Mouse (Mus musculus) lung, embryonic 14.5 days (tissue): ENCODE data around the gene Mrpl14. TPM values are rescaled to one million over a fixed set of nuclear protein-coding genes. Genes with fewer than 3 reads are reported as not detected.
A peak's percentile ranks its signal among the peaks of the same experiment; 100 is the strongest.

Experiments
- ATAC-seq: fragments of 200-750 bp; cut with Nextera tagmentation; 2 replicates; pipeline ENCODE4 v1.8.0; 2017; ENCODE audit warnings: mild to moderate bottlenecking, moderate TSS enrichment, moderate library complexity; ENCODE audit not compliant: insufficient read depth
- DNase-seq: peaks from one replicate; pipeline ENCODE4 v3.0.0-alpha.2; 2015
- H3K27ac ChIP-seq: fragments of 300-500 bp; sonication (generic); 2 replicates; pipeline ENCODE4 v1.5.1; 2014; ENCODE audit warnings: low read depth, mild to moderate bottlenecking, moderate library complexity
- H3K27me3 ChIP-seq: fragments of 300-500 bp; sonication (generic); 2 replicates; pipeline ENCODE4 v1.6.1; 2014; ENCODE audit warnings: low read length, control low read depth; ENCODE audit not compliant: insufficient read depth
- H3K36me3 ChIP-seq: fragments of 300-500 bp; sonication (generic); 2 replicates; pipeline ENCODE4 v1.6.1; 2014; ENCODE audit warnings: control low read depth; ENCODE audit not compliant: insufficient read depth
- H3K4me1 ChIP-seq: fragments of 300-500 bp; sonication (generic); 2 replicates; pipeline ENCODE4 v1.6.1; 2014; ENCODE audit warnings: antibody characterized with exemption, control low read depth; ENCODE audit not compliant: insufficient read depth
- H3K4me2 ChIP-seq: fragments of 300-500 bp; sonication (generic); 2 replicates; pipeline ENCODE4 v1.6.1; 2014; ENCODE audit warnings: mild to moderate bottlenecking
- H3K4me3 ChIP-seq: fragments of 300-500 bp; sonication (generic); 2 replicates; pipeline ENCODE4 v1.5.1; 2014; ENCODE audit warnings: low read depth, low read length
- H3K9ac ChIP-seq: fragments of 300-500 bp; sonication (generic); 2 replicates; pipeline ENCODE4 v1.6.1; 2014
- H3K9me3 ChIP-seq: fragments of 300-500 bp; sonication (generic); 2 replicates; pipeline ENCODE4 v1.6.1; 2016; ENCODE audit warnings: low read depth, low read length, control low read depth
- CTCF ChIP-seq: IDR thresholded peaks from 2 replicates; pipeline ENCODE4 v1.5.1; 2016; ENCODE audit warnings: antibody characterized with exemption, low read depth
- WGBS: fragments of 180-500 bp; shearing (Covaris S2); extraction: QIAGEN DNeasy Blood & Tissue Kit; methylation state at CpG from one replicate; pipeline ENCODE4 v1.1.7; 2014; 5-methylcytosine and 5-hydroxymethylcytosine counted together
- polyA plus RNA-seq: library from polyadenylated mRNA; unstranded; fragments of >200 nt; fragmentation: Nextera tagmentation; extraction: Ambion mirVana; gene quantifications from 2 replicates; pipeline ENCODE4 v1.2.1, GENCODE M21; 2014

The Mrpl14 gene
- polyA plus RNA-seq, 1 experiment from 2014 or later: 168 TPM

GRCm38 (mm10) chr17:45686716-45687115 lies 594 bp downstream of the Mrpl14 start, which contains the start of gene Tmem63b:
Tmem63b (minus strand) TSS chr17:45686905.
- H3K9me3 ChIP-seq: no peaks in the 10 kb centered on the region
- no peak for TF ChIP-seq CTCF
- 3% methylated on average over 12 of the region's 12 CpGs for WGBS
- H3K9ac ChIP-seq: peak within 1 kb of the TSS; percentile 90
- peak; percentile 43 for DNase-seq
- no peaks in the 10 kb centered on the region for H3K36me3 ChIP-seq
- ATAC-seq: 0 out of 2 replicates have a peak, but pooled peaks have one; percentile 9
- peak within 1 kb of the TSS; percentile 86 for H3K4me2 ChIP-seq
- peak within 1 kb of the TSS; percentile 91 for H3K4me3 ChIP-seq
- peak within 1 kb of the TSS; percentile 80 for H3K27ac ChIP-seq
- H3K4me1 ChIP-seq: peaks cover 17% of the 10 kb centered on the region
- no peaks in the 10 kb centered on the region for H3K27me3 ChIP-seq

GRCm38 (mm10) chr17:45689120-45689519 lies 3.0 kb downstream of the Mrpl14 start:
- WGBS: 64% methylated on average over 9 of the region's 9 CpGs
- Histone ChIP-seq H3K4me2 (no peak overlapping the region), H3K27ac (no peak overlapping the region), H3K4me1 (peaks cover 26% of the 10 kb centered on the region), H3K27me3 (no peaks in the 10 kb centered on the region), H3K4me3 (no peak overlapping the region), H3K9me3 (no peaks in the 10 kb centered on the region), H3K9ac (no peak overlapping the region), H3K36me3 (no peaks in the 10 kb centered on the region)
- no peak for TF ChIP-seq CTCF
- ATAC-seq (no peak), DNase-seq (no peak)

- H3K9me3 ChIP-seq: no peaks in the 10 kb centered on the region
- no peaks in the 10 kb centered on the region for H3K36me3 ChIP-seq
- no peaks in the 10 kb centered on the region for H3K27me3 ChIP-seq
- no peak for ATAC-seq
- peaks cover 22% of the 10 kb centered on the region for H3K4me1 ChIP-seq
- no peak overlapping the region for H3K27ac ChIP-seq
- H3K4me2 ChIP-seq: no peak overlapping the region
- no peak for DNase-seq
- WGBS: 79% methylated on average over 4 of the region's 4 CpGs
- no peak for TF ChIP-seq CTCF
- H3K4me3 ChIP-seq: no peak overlapping the region
- no peak overlapping the region for H3K9ac ChIP-seq
Measured at GRCm38 (mm10) chr17:45690044-45690443, 3.9 kb downstream of the Mrpl14 start.

GRCm38 (mm10) chr17:45692159-45692558 lies 6.0 kb downstream of the Mrpl14 start:
- no peak for TF ChIP-seq CTCF
- Histone ChIP-seq H3K9me3 (no peaks in the 10 kb centered on the region), H3K4me2 (no peak overlapping the region), H3K4me1 (peaks cover 20% of the 10 kb centered on the region), H3K36me3 (peaks cover 5% of the 10 kb centered on the region; the same call in 1 of the 2 replicates), H3K4me3 (no peak overlapping the region), H3K27ac (no peak overlapping the region), H3K27me3 (no peaks in the 10 kb centered on the region), H3K9ac (no peak overlapping the region)
- 68% methylated on average over 5 of the region's 5 CpGs for WGBS
- ATAC-seq (no peak), DNase-seq (no peak)

GRCm38 (mm10) chr17:45693812-45694565 lies 7.9 kb downstream of the Mrpl14 start:
- peaks cover 14% of the 10 kb centered on the region; the same call in 1 of the 2 replicates for H3K4me1 ChIP-seq
- ATAC-seq: peak; percentile 77; the same call in 1 of the 2 replicates
- peak; percentile 56 for DNase-seq
- peaks cover 19% of the 10 kb centered on the region for H3K36me3 ChIP-seq
- H3K4me2 ChIP-seq: peak overlapping the region; percentile 18
- 33% methylated on average over 18 of the region's 18 CpGs for WGBS
- no peak overlapping the region for H3K4me3 ChIP-seq
- H3K9me3 ChIP-seq: no peaks in the 10 kb centered on the region
- 0 out of 2 replicates have a peak overlapping the region, but pooled peaks have one; percentile 42 for H3K27ac ChIP-seq
- H3K9ac ChIP-seq: no peak overlapping the region
- H3K27me3 ChIP-seq: no peaks in the 10 kb centered on the region
- TF ChIP-seq CTCF: no peak

GRCm38 (mm10) chr17:45695227-45696120 lies 9.4 kb downstream of the Mrpl14 start:
- peak; percentile 62 for DNase-seq
- H3K27me3 ChIP-seq: no peaks in the 10 kb centered on the region
- no peak for TF ChIP-seq CTCF
- H3K4me3 ChIP-seq: no peak overlapping the region
- H3K4me2 ChIP-seq: no peak overlapping the region
- 58% methylated on average over 23 of the region's 23 CpGs for WGBS
- peaks cover 16% of the 10 kb centered on the region; the same call in 1 of the 2 replicates for H3K4me1 ChIP-seq
- peaks cover 27% of the 10 kb centered on the region for H3K36me3 ChIP-seq
- no peaks in the 10 kb centered on the region for H3K9me3 ChIP-seq
- no peak overlapping the region; the same call in 1 of the 2 replicates for H3K9ac ChIP-seq
- H3K27ac ChIP-seq: no peak overlapping the region
- no peak for ATAC-seq

- TF ChIP-seq CTCF: no peak
- H3K27me3 ChIP-seq: no peaks in the 10 kb centered on the region
- H3K9me3 ChIP-seq: no peaks in the 10 kb centered on the region
- no peak for DNase-seq
- peaks cover 16% of the 10 kb centered on the region; the same call in 1 of the 2 replicates for H3K4me1 ChIP-seq
- ATAC-seq: no peak
- WGBS: 85% methylated on average over 9 of the region's 9 CpGs
- H3K36me3 ChIP-seq: peaks cover 27% of the 10 kb centered on the region
- no peak overlapping the region for H3K4me2 ChIP-seq
- H3K4me3 ChIP-seq: no peak overlapping the region
- H3K9ac ChIP-seq: no peak overlapping the region
- no peak overlapping the region for H3K27ac ChIP-seq
Measured at GRCm38 (mm10) chr17:45696981-45697380, 10.9 kb downstream of the Mrpl14 start.
